Mouse (Mus musculus): ENCODE results near the gene Ubald1.

DNA sequence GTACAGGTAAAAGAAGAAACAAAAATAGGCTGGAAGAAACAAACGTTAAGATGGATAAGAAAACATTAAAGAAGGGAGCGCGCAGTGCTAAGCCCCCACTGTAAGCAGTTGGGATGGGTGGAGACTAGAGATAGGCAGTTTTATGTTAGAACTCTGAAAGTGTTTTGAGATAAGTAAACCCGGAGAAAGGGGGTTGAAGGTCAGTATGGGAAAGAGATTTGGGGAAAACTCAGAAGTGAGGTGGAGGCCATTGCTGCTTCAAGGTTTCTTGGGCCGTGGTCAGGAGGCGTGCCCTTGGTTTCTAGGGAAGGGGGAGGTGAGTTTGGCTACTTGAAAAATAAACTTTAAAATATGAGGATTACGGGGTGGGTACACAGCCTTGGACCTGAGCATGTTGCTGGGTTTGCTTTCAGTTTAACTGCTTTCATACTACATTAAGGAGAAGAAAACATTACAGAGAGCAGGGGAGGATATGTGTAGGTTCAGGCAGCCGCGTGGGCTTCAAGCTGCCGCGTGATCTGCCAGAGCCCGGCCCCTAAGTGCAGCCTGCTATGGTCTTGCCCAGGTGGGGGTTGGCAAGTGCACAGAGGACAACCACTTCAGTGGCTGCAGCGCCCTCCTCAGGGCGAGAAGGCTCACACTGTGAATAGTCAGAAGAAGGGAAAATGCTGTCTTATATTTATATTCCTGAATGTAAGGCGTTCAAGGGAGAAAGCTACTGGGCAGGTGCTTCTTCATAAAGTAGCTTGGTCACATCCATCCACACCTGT, 48.3 kb downstream of the Ubald1 start:
- peak; percentile 14; the same call in 1 of the 2 replicates for TF ChIP-seq CTCF (IDR thresholded peaks at IDR 0.05; ENCODE audit: insufficient read depth, low read length)
- no peak for TF ChIP-seq POLR2A (IDR thresholded peaks at IDR 0.05; ENCODE audit: borderline replicate concordance, extremely low read depth, low read depth, low read length)
